Mouse (Mus musculus) left cerebral cortex, adult 11 months (tissue): ENCODE results near the gene Spns2.

Source experiments
- DNase-seq: peaks from one replicate; pipeline ENCODE4 v3.0.0; 2022; ENCODE audit warnings: low spot score

Gene Spns2

DNA sequence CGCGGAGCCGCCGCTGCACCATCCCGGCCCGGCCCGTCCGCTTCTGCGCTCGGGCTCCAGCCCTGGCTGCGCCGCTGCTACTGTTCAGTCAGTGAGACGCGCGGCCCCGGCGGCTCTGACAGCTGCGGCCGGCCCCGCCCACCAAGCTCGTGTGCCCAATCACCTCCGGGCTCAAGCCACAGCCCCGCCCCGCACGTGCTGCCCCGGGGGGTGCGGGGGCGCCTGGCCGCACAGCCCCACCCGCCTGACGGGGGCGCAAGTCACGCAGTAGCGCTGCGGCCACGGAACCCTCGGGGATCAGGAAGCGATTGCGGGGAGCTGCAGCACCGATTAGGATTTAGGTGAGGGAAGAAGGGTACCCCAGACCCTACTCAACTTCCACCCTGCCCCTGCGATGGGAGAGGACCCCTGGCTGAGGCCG, at the start of gene Spns2:
Gene Spns2 (minus strand): TSS at position 24 of the 421 bp plus-strand sequence.
- DNase-seq: peak; percentile 92

DNA sequence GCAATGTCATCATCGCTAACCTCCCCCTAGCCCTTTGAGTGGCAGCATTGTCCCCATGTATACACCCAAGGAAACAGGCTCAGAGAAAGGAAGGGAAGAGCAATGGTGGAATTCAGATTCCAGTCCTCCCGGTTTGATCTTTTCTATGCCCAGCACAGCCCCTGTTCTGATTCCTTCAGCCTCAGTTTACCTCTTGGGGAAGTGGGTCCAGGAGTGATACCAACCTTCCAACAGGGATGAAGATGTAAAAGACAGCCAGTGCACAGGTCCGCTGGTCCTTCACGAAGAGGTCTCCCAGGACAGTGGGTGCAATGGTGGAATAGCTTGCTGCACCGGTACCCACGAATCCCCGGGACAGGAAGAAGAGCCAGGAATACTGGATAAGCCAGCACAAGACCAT, 49.1 kb upstream of the Spns2 start:
- DNase-seq: no peak

DNA sequence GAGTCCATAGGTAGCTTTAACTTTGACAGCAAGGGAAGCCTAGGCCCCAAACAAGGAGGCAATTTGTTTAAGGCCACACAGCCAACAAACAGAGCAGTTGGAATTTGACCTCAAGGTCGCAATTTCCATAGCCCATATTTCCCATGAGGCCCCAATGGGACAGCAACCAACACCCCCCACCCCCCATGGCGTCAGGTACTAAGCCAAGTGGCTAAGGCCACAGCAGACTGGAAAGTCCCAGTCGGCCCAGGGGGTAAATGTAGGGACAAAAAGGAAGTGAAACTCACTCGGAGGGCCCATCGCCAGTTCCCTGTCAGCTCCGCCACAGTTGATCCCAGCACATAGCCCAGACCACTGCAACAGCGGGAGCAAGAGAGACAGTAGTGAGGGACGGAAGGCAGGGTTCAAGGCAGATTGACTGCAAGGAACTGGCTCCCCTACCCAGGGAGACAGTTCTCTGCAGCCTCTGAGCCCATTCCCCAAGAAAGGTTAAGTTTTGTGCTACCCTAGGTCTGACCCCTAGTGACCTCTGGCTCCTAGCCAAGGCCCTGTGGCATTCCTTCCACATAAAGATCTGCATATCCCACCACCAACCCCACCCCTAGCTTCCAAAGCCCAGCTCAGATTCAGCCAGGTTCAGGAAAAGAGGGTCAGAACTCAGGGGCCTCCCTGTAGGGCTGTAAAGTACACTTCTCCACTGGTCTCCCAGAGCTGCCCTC, 48.5 kb upstream of the Spns2 start:
- no peak for DNase-seq

DNA sequence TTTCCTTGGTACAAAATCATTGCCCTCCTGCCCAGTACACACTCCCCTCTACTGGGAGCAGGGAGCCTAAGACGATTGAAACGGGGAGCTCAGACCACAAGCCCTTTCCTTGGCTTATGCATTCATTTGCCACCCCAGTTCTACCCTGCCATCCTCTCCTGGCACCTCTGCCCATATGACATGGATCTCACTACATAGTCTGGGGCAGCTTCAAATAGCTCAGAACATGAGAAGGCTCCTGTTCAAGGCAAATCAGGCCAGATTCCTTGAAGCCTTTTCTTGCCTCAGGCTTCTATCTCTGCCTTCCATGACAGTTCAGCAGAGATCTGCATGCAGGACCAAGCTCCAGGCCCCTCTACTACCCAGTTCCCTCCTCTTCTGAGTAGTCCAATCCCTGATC, 47.8 kb upstream of the Spns2 start:
- DNase-seq: no peak

DNA sequence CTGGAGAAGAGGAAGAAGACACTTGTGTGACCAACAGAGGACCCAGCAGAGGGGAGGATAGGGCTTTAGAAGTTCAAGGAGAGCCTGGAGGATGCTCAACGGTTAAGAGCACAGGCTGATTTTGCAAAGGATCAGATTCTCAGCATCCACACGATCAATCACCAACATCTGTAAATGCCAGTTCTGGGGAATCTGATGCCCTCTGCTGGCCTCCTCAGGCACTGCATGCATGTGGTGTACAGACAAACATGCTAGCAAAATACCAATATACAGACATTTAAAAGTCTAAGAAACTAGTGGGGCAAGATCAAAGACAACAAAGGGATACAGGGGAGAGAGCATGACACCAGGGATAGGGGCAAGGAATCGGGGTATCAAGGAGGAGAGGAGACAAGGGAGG, 45.8 kb upstream of the Spns2 start:
- DNase-seq: no peak

DNA sequence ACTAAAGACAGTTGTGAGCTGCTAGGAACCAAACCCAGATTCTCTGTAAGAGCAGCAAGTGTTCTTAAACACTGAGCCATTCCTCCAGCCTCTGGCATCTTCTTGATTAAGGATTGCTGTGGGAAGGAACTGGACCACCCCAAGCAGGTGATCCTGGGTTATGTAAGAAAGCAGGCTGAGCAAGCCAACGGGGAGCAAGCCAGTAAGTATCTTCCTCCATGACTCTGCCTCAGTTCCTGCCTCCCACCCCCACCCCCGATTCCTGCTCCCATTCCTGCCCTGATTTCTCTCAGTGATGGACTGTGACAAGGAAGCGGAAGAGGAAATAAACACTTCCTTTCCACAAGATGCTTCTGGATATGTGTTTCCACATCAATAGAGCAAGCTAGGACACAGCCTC, 43.2 kb upstream of the Spns2 start:
- no peak for DNase-seq

DNA sequence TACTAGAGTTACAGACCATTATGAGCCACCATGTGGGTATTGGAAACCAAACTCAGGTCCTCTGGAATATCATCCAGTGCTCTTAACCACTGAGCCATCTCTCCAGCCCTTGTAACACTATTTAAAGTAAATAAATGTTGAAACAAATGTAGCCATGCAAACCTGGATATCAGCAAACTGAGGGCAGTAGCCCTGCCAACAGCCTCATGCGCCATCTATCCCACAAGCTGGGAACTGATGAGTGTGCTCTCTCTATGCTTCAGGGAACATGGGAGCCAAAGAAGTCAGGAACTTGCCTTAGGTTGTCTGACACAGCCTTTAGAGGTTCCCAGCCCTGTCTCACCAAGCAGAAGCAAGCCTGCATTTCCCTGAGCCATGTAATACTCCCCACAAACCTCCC, 41.9 kb upstream of the Spns2 start:
- DNase-seq: no peak

DNA sequence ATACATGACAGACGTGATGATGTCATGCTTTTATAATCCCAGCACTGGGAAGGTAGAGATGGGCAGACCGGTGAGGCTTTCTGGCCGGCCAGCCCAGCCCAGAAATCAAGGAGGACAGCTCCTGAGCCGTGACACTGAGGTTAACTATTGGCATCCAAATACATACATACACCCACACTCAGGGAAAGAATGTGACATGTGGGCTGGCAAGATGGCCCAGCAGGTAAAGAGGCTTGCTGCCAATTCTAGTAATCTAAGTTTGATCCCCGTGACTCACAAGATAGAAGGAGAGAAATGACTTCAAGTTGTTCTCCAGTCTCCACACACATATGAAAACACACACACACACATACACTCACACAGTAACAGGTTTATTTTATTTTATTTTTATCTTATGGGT, 41.4 kb upstream of the Spns2 start:
- no peak for DNase-seq

DNA sequence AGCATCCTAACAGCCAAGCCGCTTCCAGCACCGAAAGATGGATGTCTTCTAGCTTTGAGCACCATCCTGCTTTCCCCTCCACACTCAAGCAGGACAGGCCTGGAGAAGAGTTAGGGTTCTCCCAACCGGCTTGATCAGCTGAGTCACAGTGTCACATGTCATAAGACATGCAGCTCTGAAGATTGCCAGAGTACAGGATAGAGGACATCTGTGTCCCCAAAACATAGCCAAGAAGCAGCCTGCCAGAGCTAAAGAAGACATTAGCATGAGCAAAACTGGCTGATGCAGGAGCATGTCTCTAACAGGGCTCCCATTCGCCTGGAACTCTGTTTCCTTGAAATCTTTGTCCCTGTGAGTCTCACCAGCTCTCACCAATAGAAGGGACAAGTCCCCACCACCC, 36.5 kb upstream of the Spns2 start:
- no peak for DNase-seq

DNA sequence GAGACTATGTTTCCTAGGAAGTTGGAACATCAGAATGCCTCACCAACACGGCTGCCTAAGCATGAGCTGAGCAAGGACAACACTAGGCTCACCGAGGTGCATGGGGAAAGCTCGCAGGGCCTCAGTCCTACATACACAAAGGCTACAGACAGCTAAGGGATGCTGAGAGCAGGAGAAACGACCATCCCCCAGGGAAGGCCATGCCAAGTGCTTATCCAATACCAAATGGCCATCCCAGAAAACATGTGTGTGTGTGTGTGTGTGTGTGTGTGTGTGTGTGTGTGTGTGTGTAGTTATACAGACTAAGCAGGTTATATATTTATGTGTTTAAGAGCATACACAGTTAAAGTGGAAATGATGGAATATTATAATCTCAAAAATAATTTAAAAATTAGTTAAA, 34.0 kb upstream of the Spns2 start:
- DNase-seq: no peak

DNA sequence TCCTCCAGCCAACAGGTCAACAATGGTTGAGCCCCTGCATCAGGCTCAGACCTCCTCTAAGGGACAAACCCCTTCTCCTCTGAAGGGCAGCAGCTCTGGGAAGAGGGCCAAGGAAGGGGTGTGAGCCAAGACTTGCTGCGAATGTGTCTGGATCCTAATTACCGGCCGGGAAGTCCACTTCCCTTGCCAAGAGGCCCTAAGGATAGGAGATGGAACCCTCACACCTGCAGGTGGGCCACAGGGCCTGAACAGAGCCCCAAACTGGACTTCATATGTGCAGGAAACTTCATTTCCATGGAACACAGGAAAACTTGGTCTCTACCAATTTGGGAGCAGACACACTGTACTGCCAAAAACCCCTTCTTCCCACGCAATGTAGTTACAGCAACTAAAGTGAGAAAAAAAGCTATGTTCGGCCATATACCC, 32.9 kb upstream of the Spns2 start:
- no peak for DNase-seq

DNA sequence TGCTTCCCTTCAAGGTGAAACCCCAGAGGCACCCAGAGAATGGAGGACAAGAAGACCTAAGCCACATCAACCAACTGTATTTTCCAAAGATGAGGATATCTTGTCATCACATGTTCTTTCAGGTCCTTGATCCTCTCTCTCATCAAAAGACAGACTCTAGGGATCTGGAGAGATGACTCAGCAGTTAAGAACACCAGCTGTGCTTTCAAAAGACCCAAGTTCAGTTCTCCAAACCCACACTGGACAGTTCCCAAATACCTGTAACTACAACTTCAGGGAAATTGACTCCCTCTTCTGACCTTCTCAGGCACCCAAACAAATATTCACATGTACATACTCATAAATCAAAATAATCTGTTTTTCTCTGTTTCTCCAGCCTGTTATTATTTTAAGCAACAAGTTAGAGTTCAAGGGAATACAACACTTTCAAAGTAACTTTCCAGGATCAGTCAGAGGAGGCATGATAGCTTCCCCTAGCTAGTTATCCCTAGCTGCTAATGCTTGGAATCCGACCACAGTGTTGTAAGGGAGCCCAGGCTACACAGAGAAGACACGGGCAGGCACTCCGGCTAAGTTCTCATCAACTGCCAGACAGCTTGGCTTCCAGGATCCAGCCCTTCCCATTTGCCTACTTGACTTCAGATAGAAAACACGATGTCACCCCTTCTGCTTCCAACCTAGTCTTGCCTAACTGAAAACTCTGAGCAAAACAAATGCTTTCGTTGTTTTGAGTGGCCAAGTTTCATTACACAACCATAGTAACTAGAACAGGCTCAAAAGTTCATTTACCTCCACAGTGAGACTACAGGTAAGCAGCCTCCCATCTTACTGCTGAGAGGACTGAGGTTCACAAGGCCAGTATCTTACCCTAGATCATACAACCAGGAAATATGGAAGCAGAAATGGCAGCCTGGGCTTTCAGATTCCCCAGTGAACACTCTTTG, 32.2 kb upstream of the Spns2 start:
- DNase-seq: no peak

DNA sequence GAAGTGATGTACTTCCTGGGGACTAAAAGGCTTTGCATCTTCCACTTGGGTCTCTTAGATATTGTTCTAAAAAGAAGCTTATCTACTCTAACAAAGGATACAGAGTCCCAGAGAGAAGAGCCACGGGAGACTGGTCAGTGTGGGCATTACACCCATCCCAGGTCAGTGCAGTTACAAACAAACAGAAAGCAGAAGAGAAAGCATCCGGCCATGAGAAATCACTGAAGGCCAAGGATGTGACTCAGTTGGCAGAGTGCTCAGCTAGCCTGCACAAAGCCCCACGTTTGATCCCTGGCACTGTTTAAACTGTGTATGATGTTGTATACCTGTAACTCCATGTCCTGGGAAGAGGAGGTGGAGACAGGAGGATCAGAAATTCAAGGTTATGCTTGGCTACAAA, 30.2 kb upstream of the Spns2 start:
- DNase-seq: no peak

DNA sequence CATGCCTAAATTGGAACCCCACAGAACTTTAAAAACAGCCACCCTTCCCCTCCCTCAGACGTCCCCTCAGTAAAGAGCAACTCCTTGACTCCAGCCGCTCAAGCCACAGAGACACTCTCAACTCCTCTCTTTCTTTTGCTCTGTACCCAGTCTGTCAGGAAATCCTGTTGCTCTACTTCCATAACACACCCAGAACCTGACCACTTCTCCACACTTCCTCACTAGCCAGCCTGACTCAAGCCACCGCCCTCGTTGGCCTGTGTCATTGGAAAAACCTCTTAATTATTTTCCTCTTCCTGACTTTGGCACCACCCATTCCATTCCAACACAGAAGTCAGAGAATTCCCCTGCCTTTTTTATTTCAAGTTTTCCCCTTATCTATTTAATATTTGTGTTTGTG, 29.5 kb upstream of the Spns2 start:
- DNase-seq: no peak

DNA sequence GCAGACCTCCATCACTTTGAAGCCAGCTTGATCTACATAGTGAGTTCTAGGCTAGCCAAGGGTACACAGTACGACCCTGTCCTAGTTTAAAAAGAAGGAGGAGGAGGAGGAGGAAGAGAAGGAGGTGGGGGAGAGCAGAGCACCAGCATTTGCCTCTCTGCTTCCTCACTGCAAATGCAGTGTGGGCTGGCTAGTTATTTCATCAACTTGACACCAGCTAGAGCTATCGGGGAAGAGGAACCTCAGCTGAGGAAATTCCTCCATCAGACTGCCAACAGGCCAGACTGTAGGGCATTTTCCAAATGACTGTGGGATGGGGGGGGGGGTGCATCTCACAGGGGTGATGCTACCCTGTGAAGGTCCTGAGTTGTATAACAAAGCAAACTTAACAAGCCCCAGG, 28.7 kb upstream of the Spns2 start:
- no peak for DNase-seq

DNA sequence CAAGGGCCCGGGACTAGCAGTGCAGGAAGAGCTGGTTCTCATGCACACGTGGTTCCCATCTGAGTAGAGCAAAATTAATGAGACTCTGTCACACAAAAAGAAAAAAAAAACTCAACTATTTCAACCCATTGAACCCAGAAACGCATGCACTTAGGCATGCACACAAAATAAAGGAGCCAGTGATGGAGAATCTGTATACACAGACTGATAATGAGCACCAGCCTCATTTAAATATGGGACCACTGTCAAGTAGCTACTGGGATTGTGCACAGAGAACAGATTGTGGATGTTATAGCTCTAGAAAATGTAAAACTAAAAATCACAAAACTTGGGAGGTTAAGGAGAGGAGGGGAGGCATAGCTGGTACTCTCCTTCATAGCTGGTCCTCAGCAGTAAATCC, 25.3 kb upstream of the Spns2 start:
- DNase-seq: no peak

DNA sequence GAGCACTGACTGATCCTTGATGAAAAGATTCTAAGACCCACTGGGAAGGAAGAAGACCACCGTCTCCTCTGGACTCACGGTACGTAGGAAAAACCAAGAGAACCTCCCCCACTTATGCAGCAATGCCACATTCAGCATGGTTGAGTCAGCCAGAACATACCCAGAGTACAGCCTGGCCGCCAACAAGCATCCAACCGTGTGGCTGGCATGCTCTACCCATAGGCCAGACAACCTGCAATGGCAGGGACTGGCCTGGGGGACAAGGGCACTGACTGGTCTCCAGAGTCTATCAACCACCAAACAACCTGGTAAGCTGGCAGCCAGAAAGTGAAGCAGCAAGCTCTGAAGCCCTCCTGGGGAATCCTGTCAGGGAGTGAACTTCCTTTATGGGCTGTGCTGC, 18.9 kb upstream of the Spns2 start:
- no peak for DNase-seq

DNA sequence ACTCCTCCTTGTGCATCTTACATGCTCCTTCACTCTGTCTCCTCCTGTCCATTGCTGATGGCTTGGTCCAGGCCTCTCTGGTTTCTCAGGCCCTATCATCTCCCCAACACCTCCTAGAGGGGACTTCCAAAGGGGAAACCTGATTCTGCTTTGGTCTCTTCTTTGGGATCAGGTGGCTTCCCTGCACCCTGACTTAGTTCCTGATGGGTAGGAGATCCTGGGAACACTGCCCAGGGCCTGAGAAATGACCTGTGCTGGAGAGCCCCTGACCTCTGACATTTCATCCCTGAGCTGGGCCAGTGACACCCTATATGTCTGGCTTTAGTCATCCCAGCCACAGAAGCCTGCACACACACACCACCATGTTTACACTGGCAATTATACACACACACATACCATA, 17.9 kb upstream of the Spns2 start:
- DNase-seq: no peak

DNA sequence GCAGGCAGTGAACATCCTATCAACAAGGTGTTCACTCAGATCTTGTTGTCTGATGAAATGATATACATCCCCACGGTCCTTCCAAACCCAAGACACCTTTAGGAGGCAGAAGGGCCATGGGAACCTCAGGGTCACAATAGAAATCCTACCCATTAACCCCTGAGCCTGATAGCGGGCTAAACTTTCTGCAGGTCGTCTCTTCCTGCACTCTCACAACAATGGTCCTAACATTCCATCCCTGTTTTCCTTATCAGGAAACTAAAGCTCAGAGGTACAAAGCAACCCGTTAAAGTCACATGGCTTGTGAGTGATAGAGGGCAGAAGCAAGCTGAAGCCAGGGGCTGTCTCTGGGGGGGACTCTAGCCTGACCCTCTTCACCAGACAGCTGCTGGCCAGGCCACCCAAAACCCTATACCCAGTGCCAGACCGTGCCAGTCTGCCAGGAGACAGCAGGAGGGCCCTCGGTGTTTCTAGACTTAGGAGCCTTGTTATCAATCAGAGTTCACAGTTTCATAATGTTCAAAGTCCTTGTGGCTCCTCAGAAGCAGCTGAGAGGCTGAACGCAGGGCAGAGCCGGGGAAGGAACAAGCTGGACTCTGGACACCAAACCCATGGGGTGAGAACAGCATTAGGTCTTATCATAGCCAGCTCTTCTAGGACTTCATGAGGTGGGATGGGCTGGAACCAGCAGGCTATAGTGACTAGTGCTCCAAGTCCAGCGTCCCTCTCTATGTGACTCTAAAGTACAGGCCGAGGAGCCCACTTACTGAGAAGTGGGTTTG, 14.5 kb upstream of the Spns2 start:
- no peak for DNase-seq

DNA sequence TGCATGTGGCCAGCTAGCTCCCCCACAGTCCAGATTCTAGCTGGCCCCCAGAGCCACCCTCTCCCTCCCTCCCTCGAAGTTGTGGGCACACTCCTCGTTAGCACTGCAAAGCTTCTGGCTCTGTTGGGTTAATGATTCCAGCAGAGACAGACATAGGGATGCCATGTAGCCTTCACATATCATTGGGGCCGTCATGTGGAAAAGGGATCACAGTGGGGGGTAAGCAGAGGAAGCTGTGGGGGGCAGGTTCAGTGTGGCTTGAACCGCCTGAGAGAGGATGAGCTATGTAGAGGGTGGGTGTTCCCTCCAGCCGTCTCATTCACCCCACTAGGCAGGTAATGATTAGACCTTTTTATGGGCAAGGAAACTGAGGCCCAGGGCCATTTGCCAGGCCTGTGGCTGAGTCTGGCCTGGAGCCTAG, 13.8 kb upstream of the Spns2 start:
- DNase-seq: no peak

DNA sequence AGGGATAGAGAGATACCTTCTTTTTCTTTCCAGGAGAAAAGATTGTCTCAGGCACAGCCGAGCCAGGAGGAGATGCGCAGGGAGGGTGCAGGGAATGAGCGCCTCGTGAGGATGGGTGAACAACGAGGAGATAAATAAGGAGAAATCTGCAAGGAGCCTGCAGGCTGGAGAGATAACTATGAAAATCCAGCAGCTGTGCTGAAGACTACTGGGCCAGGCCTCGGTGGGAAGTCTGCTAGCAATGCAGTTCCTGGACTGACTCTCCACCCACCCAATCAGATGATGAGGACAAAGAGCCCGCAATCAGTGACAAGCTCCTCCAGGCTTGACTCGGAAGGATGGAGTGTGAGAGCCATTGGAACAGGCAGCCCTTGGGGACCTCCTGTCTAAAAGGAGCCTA, 12.5 kb upstream of the Spns2 start:
- no peak for DNase-seq

DNA sequence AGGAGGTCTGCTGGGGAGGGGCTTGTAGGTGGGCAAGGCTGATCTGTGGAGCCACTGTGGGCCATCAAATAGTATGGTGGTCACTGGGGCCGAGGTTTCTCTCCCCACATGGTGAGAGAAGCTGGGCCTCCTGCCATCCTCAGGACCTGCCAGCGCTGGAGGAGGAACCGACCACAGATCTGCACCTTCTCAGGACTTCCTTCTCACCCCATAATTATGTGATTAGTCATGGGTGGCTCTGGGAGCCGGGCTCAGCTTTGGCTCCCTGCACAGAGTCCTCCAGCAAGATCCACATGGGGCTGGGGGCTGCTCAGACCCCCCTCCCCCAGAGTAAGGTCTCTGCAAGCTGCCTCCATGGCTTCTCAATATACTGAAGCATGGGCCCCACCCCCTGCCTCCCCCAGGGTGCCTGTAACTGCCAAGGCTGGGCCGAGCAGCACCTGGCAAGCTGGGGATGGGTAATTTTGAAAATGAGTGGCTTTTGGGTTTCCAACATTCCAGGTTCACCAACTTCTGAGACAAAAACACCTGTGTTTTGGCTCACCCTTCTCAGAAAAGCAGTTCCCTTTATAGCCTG, 11.8 kb upstream of the Spns2 start:
- DNase-seq: no peak
